Mouse (Mus musculus) Patski (cell line): ENCODE measurements around the gene Stard13. TPM values are rescaled to one million over a fixed set of nuclear protein-coding genes. Genes with fewer than 3 reads are reported as not detected.

Experiments used
- ATAC-seq: fragments of 100-300 bp; one replicate; pipeline ENCODE4 v1.8.0; 2021
- CTCF ChIA-PET: fragments of 350-600 bp; sonication (Branson Sonifier 250); formaldehyde crosslinking; loops from one replicate; lab custom pipeline; 2022; ENCODE audit warnings: inconsistent platforms; lab: Charles Lee
- POLR2A ChIA-PET: fragments of 350-600 bp; sonication (Branson Sonifier 250); formaldehyde crosslinking; loops from one replicate; lab custom pipeline; 2022; ENCODE audit warnings: antibody characterized with exemption, inconsistent platforms; lab: Charles Lee
- DNase-seq: peaks from one replicate; pipeline ENCODE4 v3.0.0-alpha.2; 2011; ENCODE audit warnings: low read depth, low spot score
- H3K27me3 ChIP-seq: fragments of 371-371 bp; one replicate; pipeline ENCODE4 v1.5.1; 2021
- CTCF ChIP-seq: fragments of 100-300 bp; IDR thresholded peaks from one replicate; pipeline ENCODE4 v1.5.1; 2021
- in situ Hi-C: fragments of 300-500 bp; cut with MboI; formaldehyde crosslinking; loops from 3 replicates; pipeline ENCODE4 v1.11.1; 2018; ENCODE audit warnings: low pct_unique_long_range_greater_than_20kb, mixed read lengths
- polyA plus RNA-seq: library from polyadenylated mRNA; unstranded; gene quantifications from one replicate; pipeline ENCODE4 v1.2.3, GENCODE M21; 2021

The Stard13 gene
- polyA plus RNA-seq, 1 experiment from 2014 or later, result 59.4 TPM

- ATAC-seq (no peak), DNase-seq (no peak)
- in situ Hi-C loops, result no loop called here
- no peak for TF ChIP-seq CTCF
- no peaks in the 10 kb centered on the region for H3K27me3 ChIP-seq
- CTCF ChIA-PET, result interaction anchor here (0.9 kb wide), 1 partner anchor 14 kb away, joined by 3 read pairs; no protein-coding TSS in a partner anchor
- POLR2A ChIA-PET, result no interaction called here
Measured at GRCm38 (mm10) chr5:151170168-151170750, 63.4 kb downstream of the Stard13 start.

- no peak for TF ChIP-seq CTCF
- CTCF ChIA-PET, result interaction anchor here (1.1 to 1.9 kb wide), 5 partner anchors 8 to 199 kb away, joined by 3 to 4 read pairs (median 3); no protein-coding TSS in a partner anchor
- in situ Hi-C loops, result no loop called here
- POLR2A ChIA-PET, result no interaction called here
- no peak for DNase-seq
- no peak for ATAC-seq
- H3K27me3 ChIP-seq, result no peaks in the 10 kb centered on the region
Measured at GRCm38 (mm10) chr5:151168191-151168590, 65.4 kb downstream of the Stard13 start.

- ChIA-PET CTCF (interaction anchor here (0.7 to 1.7 kb wide), 5 partner anchors 7 to 199 kb away, joined by 3 read pairs; no protein-coding TSS in a partner anchor), POLR2A (no interaction called here)
- no peak for TF ChIP-seq CTCF
- DNase-seq (no peak), ATAC-seq (no peak)
- in situ Hi-C loops, result no loop called here
- H3K27me3 ChIP-seq, result no peaks in the 10 kb centered on the region
Measured at GRCm38 (mm10) chr5:151167641-151168040, 66.0 kb downstream of the Stard13 start.

- in situ Hi-C loops, result no loop called here
- no peak for TF ChIP-seq CTCF
- DNase-seq (no peak), ATAC-seq (no peak)
- ChIA-PET POLR2A (no interaction called here), CTCF (no interaction called here)
- no peaks in the 10 kb centered on the region for H3K27me3 ChIP-seq
Measured at GRCm38 (mm10) chr5:151166266-151166665, 67.4 kb downstream of the Stard13 start.

GRCm38 (mm10) chr5:151165381-151166016, 68.1 kb downstream of the Stard13 start:
- CTCF ChIA-PET, result interaction anchor here (2.6 kb wide), 1 partner anchor 9 kb away, joined by 12 read pairs; no protein-coding TSS in a partner anchor
- DNase-seq (no peak), ATAC-seq (no peak)
- no peaks in the 10 kb centered on the region for H3K27me3 ChIP-seq
- POLR2A ChIA-PET, result no interaction called here
- no peak for TF ChIP-seq CTCF
- in situ Hi-C loops, result no loop called here

GRCm38 (mm10) chr5:151164815-151165214, 68.8 kb downstream of the Stard13 start:
- TF ChIP-seq CTCF, result no peak
- in situ Hi-C loops, result no loop called here
- ATAC-seq (peak; percentile 19), DNase-seq (no peak)
- H3K27me3 ChIP-seq, result no peaks in the 10 kb centered on the region
- ChIA-PET POLR2A (no interaction called here), CTCF (interaction anchor here (0.8 to 2.6 kb wide), 2 partner anchors 9 to 11 kb away, joined by 3 to 12 read pairs; no protein-coding TSS in a partner anchor)

- ChIA-PET POLR2A (no interaction called here), CTCF (interaction anchor here (0.9 to 2.6 kb wide), 3 partner anchors 10 to 13 kb away, joined by 4 to 12 read pairs (median 4); no protein-coding TSS in a partner anchor)
- no peak for DNase-seq
- no peak for TF ChIP-seq CTCF
- in situ Hi-C loops, result no loop called here
- no peaks in the 10 kb centered on the region for H3K27me3 ChIP-seq
- ATAC-seq, result no peak
Measured at GRCm38 (mm10) chr5:151162642-151163041, 71.0 kb downstream of the Stard13 start.

GRCm38 (mm10) chr5:151155247-151155646, 78.4 kb downstream of the Stard13 start:
- DNase-seq, result no peak
- ChIA-PET POLR2A (no interaction called here), CTCF (interaction anchor here (1.3 to 1.5 kb wide), 3 partner anchors 10 to 59 kb away, joined by 3 to 4 read pairs (median 4); no protein-coding TSS in a partner anchor)
- H3K27me3 ChIP-seq, result no peaks in the 10 kb centered on the region
- in situ Hi-C loops, result no loop called here
- ATAC-seq, result no peak
- no peak for TF ChIP-seq CTCF

- TF ChIP-seq CTCF, result no peak
- peak; percentile 62 for ATAC-seq
Measured at GRCm38 (mm10) chr5:151154780-151155179, 78.9 kb downstream of the Stard13 start.

GRCm38 (mm10) chr5:151154030-151154429, 79.6 kb downstream of the Stard13 start:
- no peak for ATAC-seq
- CTCF ChIA-PET, result interaction anchor here (1.0 to 1.3 kb wide), 4 partner anchors 10 to 33 kb away, joined by 3 to 4 read pairs (median 3); no protein-coding TSS in a partner anchor
- in situ Hi-C loops, result no loop called here
- H3K27me3 ChIP-seq, result no peaks in the 10 kb centered on the region
- no peak for DNase-seq
- TF ChIP-seq CTCF, result no peak
- POLR2A ChIA-PET, result interaction anchor here (1.0 to 1.8 kb wide), 3 partner anchors 31 to 214 kb away, joined by 3 read pairs; no protein-coding TSS in a partner anchor

More at GRCm38 (mm10) chr5:151154780-151155179, 78.9 kb downstream of the Stard13 start:
- in situ Hi-C loops, result no loop called here
- H3K27me3 ChIP-seq, result no peaks in the 10 kb centered on the region
- no peak for DNase-seq
- POLR2A ChIA-PET, result interaction anchor here (1.4 to 1.8 kb wide), 2 partner anchors 30 to 211 kb away, joined by 3 read pairs; no protein-coding TSS in a partner anchor
- CTCF ChIA-PET, result interaction anchor here (1.0 to 1.5 kb wide), 4 partner anchors 9 to 17 kb away, joined by 3 to 4 read pairs (median 4); no protein-coding TSS in a partner anchor
